Mouse (Mus musculus) liver, embryonic 14.5 days (tissue): ENCODE measurements around the gene Rapgef4.

Source experiments
- CTCF ChIP-seq: IDR thresholded peaks from 2 replicates; pipeline ENCODE4 v1.5.1; 2016; ENCODE audit warnings: antibody characterized with exemption, low read depth, control low read depth
- EP300 ChIP-seq: IDR thresholded peaks from 2 replicates; pipeline ENCODE4 v1.6.1; 2016; ENCODE audit warnings: antibody characterized with exemption, low read depth

DNA sequence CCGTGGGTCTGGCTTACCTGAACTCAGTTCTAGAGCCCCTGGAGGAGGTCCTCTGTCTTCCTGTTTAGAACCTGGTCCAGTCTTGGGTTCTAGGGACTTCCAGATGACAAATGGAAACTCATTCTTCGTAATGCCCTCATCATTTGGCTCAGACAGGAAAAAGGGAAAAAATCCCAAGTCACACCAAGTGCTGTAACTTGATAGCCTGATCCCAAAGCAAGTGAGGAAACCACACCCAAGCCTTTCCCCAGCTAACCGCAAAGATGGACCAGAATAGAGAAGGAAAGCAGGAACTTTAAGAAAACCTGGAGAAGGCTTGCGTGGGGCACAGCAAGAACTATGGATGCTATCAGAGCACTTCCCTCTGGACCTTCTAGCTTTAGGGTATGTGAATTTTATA lies 167.6 kb downstream of the Rapgef4 start:
- TF ChIP-seq EP300: no peak
- no peak for TF ChIP-seq CTCF
